Mouse (Mus musculus) spleen, adult 2 months (tissue): ENCODE measurements around the gene Mtmr14. TPM values are rescaled to one million over a fixed set of nuclear protein-coding genes. Genes with fewer than 3 reads are reported as not detected.

ENCODE experiments used
- DNase-seq, 2 experiments: peaks; one replicate each; pipeline versions ENCODE4 v3.0.0 to v3.0.0-alpha.2; 2012 to 2021; ENCODE audit warnings: low spot score in 2 of 2, low read depth in 1 of 2
- H3K27ac ChIP-seq: fragments of 200-500 bp; 2 replicates; pipeline ENCODE4 v1.5.1; 2012; ENCODE audit warnings: low read length, inconsistent platforms; ENCODE audit not compliant: insufficient read depth
- H3K27me3 ChIP-seq: fragments of 200-500 bp; 2 replicates; pipeline ENCODE4 v1.6.1; 2012; ENCODE audit warnings: mild to moderate bottlenecking, moderate library complexity, low read length, inconsistent platforms; ENCODE audit not compliant: control insufficient read depth, insufficient read depth
- H3K36me3 ChIP-seq: fragments of 200-500 bp; 2 replicates; pipeline ENCODE4 v1.6.1; 2012; ENCODE audit warnings: mild to moderate bottlenecking, low read length, inconsistent platforms; ENCODE audit not compliant: control insufficient read depth, insufficient read depth
- H3K4me1 ChIP-seq: fragments of 200-500 bp; 2 replicates; pipeline ENCODE4 v1.6.1; 2011; ENCODE audit warnings: inconsistent platforms; ENCODE audit not compliant: control insufficient read depth, insufficient read depth, insufficient read length
- H3K4me3 ChIP-seq: fragments of 200-500 bp; 2 replicates; pipeline ENCODE4 v1.5.1; 2011; ENCODE audit warnings: mild to moderate bottlenecking, inconsistent platforms; ENCODE audit not compliant: insufficient read depth, insufficient read length; ENCODE audit errors: extremely low read depth
- CTCF ChIP-seq: fragments of 200-500 bp; IDR thresholded peaks from 2 replicates; pipeline ENCODE4 v1.5.1; 2011; ENCODE audit warnings: mild to moderate bottlenecking, inconsistent platforms; ENCODE audit not compliant: insufficient read depth, insufficient read length, insufficient replicate concordance; ENCODE audit errors: extremely low read depth
- POLR2A ChIP-seq: fragments of 200-500 bp; IDR thresholded peaks from 2 replicates; pipeline ENCODE4 v1.6.1; 2011; ENCODE audit warnings: low read depth, low read length, inconsistent platforms
- WGBS: fragments of 180-500 bp; shearing (Covaris S2); methylation state at CpG from one replicate; pipeline ENCODE4 v1.1.7; 2018; 5-methylcytosine and 5-hydroxymethylcytosine counted together
- polyA plus RNA-seq: library from polyadenylated mRNA; depleted of rRNA; stranded (reverse); fragments of >200 nt; gene quantifications from 2 replicates; pipeline ENCODE4 v1.2.3, GENCODE M21; 2012

Mtmr14 gene
- polyA plus RNA-seq, 1 experiment: 47.4 TPM

- no peak for DNase-seq
- Histone ChIP-seq H3K4me3 (no peak overlapping the region), H3K36me3 (peaks cover 43% of the 10 kb centered on the region), H3K4me1 (no peaks in the 10 kb centered on the region), H3K27me3 (no peaks in the 10 kb centered on the region), H3K27ac (0 out of 2 replicates have a peak overlapping the region, but pooled peaks have one; percentile 15)
- TF ChIP-seq POLR2A (no peak), CTCF (no peak)
- 83% methylated on average over 3 of the region's 3 CpGs for WGBS
Measured at GRCm38 (mm10) chr6:113272365-113272764, 34.7 kb downstream of the Mtmr14 start.

DNA sequence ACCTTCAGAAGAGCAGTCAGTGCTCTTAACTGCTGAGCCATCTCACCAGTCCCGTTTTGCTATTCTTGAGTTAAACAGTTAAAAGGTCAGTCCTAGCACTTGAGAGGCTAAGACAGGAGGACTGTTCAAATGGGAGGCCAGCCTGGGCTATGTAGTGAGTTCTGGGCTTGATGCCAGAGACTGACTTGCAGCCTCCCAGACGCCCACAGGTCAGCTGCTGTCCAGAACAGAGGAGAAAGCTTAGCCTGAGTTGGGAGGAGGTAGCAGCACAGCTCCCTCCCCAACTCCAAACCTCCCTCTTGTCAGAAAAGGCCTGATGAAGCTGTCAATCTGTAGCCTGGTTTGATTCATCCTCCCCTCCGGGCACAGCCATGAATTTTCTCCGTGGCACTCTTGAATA lies 39.2 kb downstream of the Mtmr14 start:
- Histone ChIP-seq H3K27me3 (no peaks in the 10 kb centered on the region), H3K36me3 (peaks cover 25% of the 10 kb centered on the region), H3K4me3 (no peak overlapping the region), H3K27ac (no peak overlapping the region), H3K4me1 (no peaks in the 10 kb centered on the region)
- DNase-seq: no peak
- TF ChIP-seq POLR2A: no peak
- no peak for TF ChIP-seq CTCF
- 81% methylated on average over 4 of the region's 4 CpGs for WGBS

DNA sequence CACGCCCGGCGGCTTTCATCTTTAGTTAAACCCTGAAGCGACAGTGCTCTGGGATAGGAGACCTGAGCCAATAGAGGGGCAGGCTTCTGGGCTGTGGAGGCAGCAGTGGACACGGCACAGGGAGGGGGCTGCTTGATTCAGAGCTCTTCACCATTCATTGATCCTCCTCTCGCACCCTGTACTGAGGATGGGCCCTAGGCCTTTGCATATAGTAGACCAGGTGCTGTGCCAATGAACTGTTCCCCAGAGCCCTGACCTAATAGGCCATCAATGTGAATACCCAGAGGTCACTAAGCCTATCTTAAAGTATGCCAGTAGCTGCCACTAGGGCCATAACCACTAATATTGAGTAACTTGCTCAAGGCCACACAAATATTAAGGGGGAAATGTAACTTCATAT lies 44.0 kb downstream of the Mtmr14 start:
- peaks cover 3% of the 10 kb centered on the region; the same call in 1 of the 2 replicates for H3K4me1 ChIP-seq

GRCm38 (mm10) chr6:113282101-113282802 lies 44.6 kb downstream of the Mtmr14 start, which contains the start of gene Cpne9:
Gene Cpne9, plus strand, starts transcription at chr6:113282307.
- WGBS: 9% methylated on average over 36 of the region's 37 CpGs
- no peak for DNase-seq
- TF ChIP-seq CTCF: no peak
- no peak for TF ChIP-seq POLR2A
- no peak within 1 kb of the TSS for H3K27ac ChIP-seq
- H3K27me3 ChIP-seq: peaks cover 6% of the 10 kb centered on the region
- no peak within 1 kb of the TSS for H3K4me3 ChIP-seq
- H3K4me1 ChIP-seq: peaks cover 3% of the 10 kb centered on the region; the same call in 1 of the 2 replicates
- H3K36me3 ChIP-seq: peaks cover 11% of the 10 kb centered on the region

More for the DNA sequence above, 44.0 kb downstream of the Mtmr14 start:
- TF ChIP-seq POLR2A (no peak), CTCF (no peak)
- Histone ChIP-seq H3K4me3 (no peak overlapping the region), H3K27me3 (peaks cover 6% of the 10 kb centered on the region), H3K27ac (no peak overlapping the region), H3K36me3 (peaks cover 11% of the 10 kb centered on the region)
- no peak for DNase-seq
- 80% methylated on average over 6 of the region's 6 CpGs for WGBS

DNA sequence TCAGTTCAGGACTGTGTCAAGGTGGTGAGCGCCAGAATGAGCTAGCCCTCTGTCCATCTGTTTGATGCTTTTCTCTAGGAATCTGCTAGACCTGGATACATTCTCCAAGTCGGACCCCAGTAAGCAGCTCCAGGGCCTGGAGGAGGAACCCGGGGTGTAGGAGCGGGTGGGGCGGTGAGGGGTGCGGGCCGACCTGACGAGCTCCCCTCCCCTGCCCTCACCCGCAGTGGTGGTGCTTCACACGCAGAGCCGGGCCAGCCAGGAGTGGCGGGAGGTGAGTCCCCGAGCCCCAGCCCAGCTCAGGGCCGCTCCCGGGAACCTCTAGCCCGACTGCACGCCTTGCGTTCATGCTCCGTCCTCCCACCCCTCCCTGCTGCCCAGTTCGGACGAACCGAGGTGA lies 45.3 kb downstream of the Mtmr14 start:
- no peak for DNase-seq
- 6% methylated on average over 22 of the region's 22 CpGs for WGBS
- TF ChIP-seq CTCF (no peak), POLR2A (no peak)

DNA sequence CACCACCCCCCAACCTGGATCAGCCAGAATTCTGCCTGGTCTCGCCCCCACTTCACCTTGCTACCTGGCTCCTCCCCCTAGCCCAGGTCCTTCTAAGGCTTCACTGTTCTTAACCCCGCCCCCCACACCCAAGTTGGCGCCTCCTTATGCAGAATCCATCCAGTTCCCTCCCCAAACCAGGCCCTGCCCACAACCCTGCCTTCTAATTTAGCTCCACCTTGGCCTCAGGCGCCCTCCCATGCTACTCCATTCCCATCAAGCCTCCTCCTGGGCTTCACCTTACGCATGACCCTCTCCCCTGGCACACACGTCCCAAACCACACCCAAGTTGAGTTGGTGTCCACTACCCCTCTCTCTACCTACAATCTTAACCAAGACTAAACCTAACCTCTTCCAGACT lies 45.9 kb downstream of the Mtmr14 start:
- no peak for TF ChIP-seq POLR2A
- TF ChIP-seq CTCF: no peak
- 31% methylated on average over 6 of the region's 6 CpGs for WGBS
- H3K4me1 ChIP-seq: peaks cover 3% of the 10 kb centered on the region; the same call in 1 of the 2 replicates
- H3K4me3 ChIP-seq: no peak overlapping the region
- no peak overlapping the region for H3K27ac ChIP-seq
- no peak for DNase-seq
- peaks cover 8% of the 10 kb centered on the region for H3K36me3 ChIP-seq
- peaks cover 6% of the 10 kb centered on the region for H3K27me3 ChIP-seq

More for the DNA sequence above, 45.3 kb downstream of the Mtmr14 start:
- Histone ChIP-seq H3K4me3 (no peak overlapping the region), H3K27me3 (peaks cover 6% of the 10 kb centered on the region), H3K27ac (no peak overlapping the region), H3K4me1 (peaks cover 3% of the 10 kb centered on the region; the same call in 1 of the 2 replicates), H3K36me3 (peaks cover 8% of the 10 kb centered on the region)

DNA sequence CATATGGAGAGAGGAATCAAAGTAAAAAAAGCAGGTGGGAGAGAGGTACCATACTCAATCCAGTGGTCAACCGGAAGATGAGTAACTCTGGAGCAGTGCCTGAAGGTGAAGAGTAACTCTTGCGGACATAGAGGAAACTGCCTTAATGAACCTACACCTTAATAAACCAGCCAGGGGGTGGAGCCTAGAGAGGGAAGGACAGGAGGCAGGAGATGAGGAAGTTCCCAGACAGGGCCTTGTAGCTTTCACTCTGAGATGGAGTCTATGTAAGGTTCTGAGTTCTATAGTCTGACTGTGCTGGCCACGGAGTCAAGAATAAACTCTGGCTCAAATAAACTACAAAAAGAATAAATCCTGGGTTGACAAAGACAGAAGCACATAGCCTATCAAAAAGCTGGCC lies 47.3 kb downstream of the Mtmr14 start:
- TF ChIP-seq POLR2A (no peak), CTCF (no peak)
- WGBS: 53% methylated on average over 3 of the region's 3 CpGs
- Histone ChIP-seq H3K4me3 (no peak overlapping the region), H3K27me3 (peaks cover 6% of the 10 kb centered on the region), H3K36me3 (peaks cover 4% of the 10 kb centered on the region), H3K27ac (no peak overlapping the region), H3K4me1 (peaks cover 3% of the 10 kb centered on the region; the same call in 1 of the 2 replicates)
- DNase-seq: no peak
